Mouse (Mus musculus): ENCODE results near the gene Mapk8ip1.

- TF ChIP-seq POLR2A (IDR thresholded peaks at IDR 0.05; ENCODE audit: borderline replicate concordance, extremely low read depth, low read depth, low read length) (peak; percentile 49; the same call in 1 of the 2 replicates), CTCF (IDR thresholded peaks at IDR 0.05; ENCODE audit: insufficient read depth, low read length) (no peak)
These were observed 29.9 kb downstream of the Mapk8ip1 start for GRCm38 (mm10) chr2:92370821-92371805.
